Mouse (Mus musculus) cerebellum, adult 11 months (tissue): ENCODE measurements around the gene Zfp444.

Experiments
- DNase-seq: peaks from one replicate; pipeline ENCODE4 v3.0.0; 2022

Zfp444 gene

GRCm38 (mm10) chr7:6172006-6172649 lies at the start of gene Zfp444:
Gene Zfp444 (plus strand): TSS chr7:6172226.
- peak; percentile 98 for DNase-seq

GRCm38 (mm10) chr7:6126690-6127448 lies 45.2 kb upstream of the Zfp444 start:
- DNase-seq, result peak; percentile 75

- no peak for DNase-seq
These were observed 41.7 kb upstream of the Zfp444 start for GRCm38 (mm10) chr7:6130346-6130745.

GRCm38 (mm10) chr7:6132646-6133045 lies 39.4 kb upstream of the Zfp444 start:
- no peak for DNase-seq

- no peak for DNase-seq
These were observed 35.5 kb upstream of the Zfp444 start for GRCm38 (mm10) chr7:6136497-6136896.

GRCm38 (mm10) chr7:6139295-6139694 lies 32.7 kb upstream of the Zfp444 start:
- DNase-seq, result no peak

- no peak for DNase-seq
These were observed 28.0 kb upstream of the Zfp444 start for GRCm38 (mm10) chr7:6143991-6144531.

- DNase-seq, result no peak
These were observed 26.4 kb upstream of the Zfp444 start for GRCm38 (mm10) chr7:6145423-6146188.

GRCm38 (mm10) chr7:6146194-6146981 lies 25.6 kb upstream of the Zfp444 start:
- DNase-seq, result no peak

- DNase-seq, result no peak
These were observed 25.1 kb upstream of the Zfp444 start for GRCm38 (mm10) chr7:6146982-6147325.

GRCm38 (mm10) chr7:6147688-6148087 lies 24.3 kb upstream of the Zfp444 start:
- DNase-seq, result no peak

GRCm38 (mm10) chr7:6151266-6151665 lies 20.8 kb upstream of the Zfp444 start:
- DNase-seq, result no peak

GRCm38 (mm10) chr7:6152036-6152435 lies 20.0 kb upstream of the Zfp444 start:
- DNase-seq, result no peak

GRCm38 (mm10) chr7:6153131-6153530 lies 18.9 kb upstream of the Zfp444 start:
- DNase-seq, result no peak

- DNase-seq, result no peak
These were observed 17.9 kb upstream of the Zfp444 start for GRCm38 (mm10) chr7:6154164-6154563.

- peak; percentile 82 for DNase-seq
These were observed 16.8 kb upstream of the Zfp444 start for GRCm38 (mm10) chr7:6155031-6155872.

- peak; percentile 95 for DNase-seq
These were observed 16.1 kb upstream of the Zfp444 start, which contains the start of gene Zfp787 for GRCm38 (mm10) chr7:6155901-6156411. Gene Zfp787 (minus strand): TSS chr7:6155997.

- DNase-seq, result no peak
These were observed 15.0 kb upstream of the Zfp444 start for GRCm38 (mm10) chr7:6156901-6157472.

GRCm38 (mm10) chr7:6157479-6157878 lies 14.5 kb upstream of the Zfp444 start:
- DNase-seq, result no peak

- DNase-seq, result no peak
These were observed 12.4 kb upstream of the Zfp444 start for GRCm38 (mm10) chr7:6159604-6160003.

- no peak for DNase-seq
These were observed 10.5 kb upstream of the Zfp444 start for GRCm38 (mm10) chr7:6161541-6161940.
